Mouse (Mus musculus): ENCODE data around the gene Pdzd2.

DNA sequence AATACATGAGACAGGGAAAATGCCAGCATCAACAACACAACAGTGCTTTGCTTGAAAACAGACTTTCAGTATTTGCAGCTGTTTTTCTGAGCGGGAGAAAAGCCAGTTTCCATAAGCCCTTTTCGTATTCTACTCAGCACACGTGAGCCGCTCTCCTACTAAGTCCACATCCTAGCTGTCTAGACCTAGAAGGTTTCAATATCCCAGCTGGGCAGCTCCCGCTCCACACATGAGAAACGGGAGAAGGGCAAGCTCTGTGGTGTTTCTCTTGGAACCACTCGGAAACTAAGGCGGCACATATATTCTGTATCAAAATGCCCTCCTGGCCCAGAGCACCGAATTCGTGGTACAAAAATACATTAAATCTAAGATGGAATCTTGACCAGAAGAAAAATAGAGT lies 345.0 kb downstream of the Pdzd2 start:
- no peak for TF ChIP-seq CTCF (IDR thresholded peaks at IDR 0.05; ENCODE audit: extremely low read depth, insufficient read depth, low read length)
- no peak for TF ChIP-seq POLR2A (IDR thresholded peaks at IDR 0.05; ENCODE audit: extremely low read depth, insufficient read depth, low read length)
